Mouse (Mus musculus): ENCODE data around the gene Enc1. TPM values are rescaled to one million over a fixed set of nuclear protein-coding genes. Genes with fewer than 3 reads are reported as not detected.

Gene Enc1
- polyA plus RNA-seq, 1 experiment, result 4.4 TPM

DNA sequence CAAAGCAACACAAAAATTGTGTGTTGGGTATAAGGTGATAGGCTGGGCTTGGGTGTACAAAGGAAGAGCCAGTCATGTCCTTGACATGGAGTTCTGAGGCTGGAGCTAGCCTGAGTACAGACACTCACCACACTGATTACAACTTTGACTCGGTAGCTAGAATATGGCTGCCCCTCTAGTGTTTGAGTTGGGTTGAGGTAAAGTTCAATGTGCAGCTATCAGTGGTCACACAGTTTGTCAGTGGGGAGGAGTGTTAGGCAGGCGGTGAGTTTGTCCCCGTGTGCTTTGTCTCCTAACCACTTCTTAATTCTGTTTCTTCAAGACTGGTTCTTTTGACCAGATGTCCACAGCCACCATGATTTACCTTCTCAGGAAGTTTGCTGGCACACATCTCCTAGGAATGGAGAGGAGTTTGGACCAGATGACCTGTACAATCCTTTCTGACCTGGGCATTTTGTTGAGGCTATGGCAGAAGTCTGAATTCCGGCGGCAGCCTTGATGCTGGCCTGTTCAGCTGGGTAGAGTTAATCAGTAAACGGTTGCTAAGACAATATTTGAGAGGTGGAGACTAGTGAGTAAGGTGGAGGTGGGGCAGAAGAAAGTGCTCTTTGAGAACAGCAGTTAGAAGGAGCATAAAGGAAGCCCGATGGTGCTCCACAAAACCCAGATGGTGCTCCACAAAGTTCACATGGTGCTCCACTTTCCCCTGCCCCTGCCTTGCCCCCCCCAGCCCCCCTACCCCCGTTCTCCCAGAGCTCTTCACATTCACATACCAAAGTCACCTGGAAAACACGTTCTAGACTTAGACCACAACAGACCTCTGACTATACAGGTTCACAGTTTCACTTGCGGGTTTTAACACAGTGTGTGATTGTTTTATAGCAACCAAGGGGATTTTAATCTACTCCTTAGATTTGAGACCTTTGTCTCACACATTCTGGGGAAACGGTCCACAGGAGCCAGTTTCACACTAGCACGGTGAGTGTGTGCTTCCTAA lies 59.3 kb downstream of the Enc1 start:
- H3K27me3 ChIP-seq (ENCODE audit: control insufficient read depth, insufficient read depth, low read length), result no peaks in the 10 kb centered on the region
- no peak for DNase-seq (ENCODE audit: low read depth in 1 of 2, low spot score in 2 of 2)
- H3K4me3 ChIP-seq (ENCODE audit: extremely low read depth, insufficient read depth, insufficient read length), result no peak overlapping the region
- no peak overlapping the region for H3K27ac ChIP-seq (ENCODE audit: insufficient read depth, low read length)
- H3K36me3 ChIP-seq (ENCODE audit: control insufficient read depth, insufficient read depth, low read length), result no peaks in the 10 kb centered on the region
- no peak for TF ChIP-seq CTCF (IDR thresholded peaks at IDR 0.05; ENCODE audit: extremely low read depth, insufficient read depth, insufficient read length, insufficient replicate concordance)
- no peak for TF ChIP-seq POLR2A (IDR thresholded peaks at IDR 0.05; ENCODE audit: low read depth, low read length)
- H3K4me1 ChIP-seq (ENCODE audit: control insufficient read depth, insufficient read depth, insufficient read length), result peaks cover 4% of the 10 kb centered on the region; the same call in 1 of the 2 replicates
- 92% methylated on average over 12 of the region's 12 CpGs for WGBS

Other genes with a start within 250 kb of the Enc1 start
- gene 1700029F12Rik, start 206.7 kb upstream of the Enc1 start, polyA plus RNA-seq (2012; rRNA removed), result 0.09 TPM in 1 of 2 replicates, not detected in the other
- gene Fam169a, start 173.8 kb upstream of the Enc1 start, polyA plus RNA-seq (2012; rRNA removed), result not detected in 2 replicates
- gene Gm6169, start 141.9 kb upstream of the Enc1 start, polyA plus RNA-seq (2012; rRNA removed), result 1.3 TPM in 2 replicates
- 17.4 and 18.8 TPM in 2 replicates for gene Gfm2, start 103.2 kb upstream of the Enc1 start, polyA plus RNA-seq (2012; rRNA removed)
- gene Nsa2, start 103.2 kb upstream of the Enc1 start, polyA plus RNA-seq (2012; rRNA removed), result 17.4 and 19.9 TPM in 2 replicates
- gene Hexb, start 42.7 kb upstream of the Enc1 start, polyA plus RNA-seq (2012; rRNA removed), result 97.1 and 134 TPM in 2 replicates

Data from spleen, adult 2 months (tissue).